Mouse (Mus musculus): ENCODE data around the gene Sash1. TPM values are rescaled to one million over a fixed set of nuclear protein-coding genes. Genes with fewer than 3 reads are reported as not detected.
A peak's percentile ranks its signal among the peaks of the same experiment; 100 is the strongest.

Sash1 gene
- total RNA-seq, 2 experiments from 2014 or later, result 38.4 to 39.8 TPM

GRCm38 (mm10) chr10:8765922-8766522 is 119.8 kb downstream of the Sash1 start:
- DNase-seq, result no peak
- intact Hi-C loops (cut with DNase I), result no loop called here

DNA sequence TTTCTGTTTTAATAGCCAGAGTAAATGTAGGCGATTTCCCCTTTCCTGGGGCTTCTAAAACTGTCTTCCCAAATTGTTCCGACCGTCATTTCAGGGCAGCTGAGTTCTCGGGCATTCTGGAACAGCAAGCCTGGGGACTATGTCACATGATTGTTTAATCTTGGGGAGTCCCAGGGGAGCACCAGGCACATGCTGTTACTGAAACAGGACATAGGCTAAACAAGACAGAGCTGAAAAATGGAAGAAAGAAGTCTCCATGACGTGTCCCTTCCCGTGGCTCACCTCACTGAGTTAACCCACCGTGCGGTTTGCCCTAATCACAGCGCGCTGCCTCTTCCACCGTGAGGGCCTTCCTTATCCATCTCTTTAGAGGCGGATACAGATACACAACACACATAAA is 123.1 kb downstream of the Sash1 start:
- intact Hi-C loops (cut with DNase I), result no loop called here
- peak in 1 of 2 experiments; percentile 39 for DNase-seq

GRCm38 (mm10) chr10:8762209-8762701 is 123.6 kb downstream of the Sash1 start:
- peak; percentile 51 to 64 for DNase-seq
- intact Hi-C loops (cut with DNase I), result no loop called here

DNA sequence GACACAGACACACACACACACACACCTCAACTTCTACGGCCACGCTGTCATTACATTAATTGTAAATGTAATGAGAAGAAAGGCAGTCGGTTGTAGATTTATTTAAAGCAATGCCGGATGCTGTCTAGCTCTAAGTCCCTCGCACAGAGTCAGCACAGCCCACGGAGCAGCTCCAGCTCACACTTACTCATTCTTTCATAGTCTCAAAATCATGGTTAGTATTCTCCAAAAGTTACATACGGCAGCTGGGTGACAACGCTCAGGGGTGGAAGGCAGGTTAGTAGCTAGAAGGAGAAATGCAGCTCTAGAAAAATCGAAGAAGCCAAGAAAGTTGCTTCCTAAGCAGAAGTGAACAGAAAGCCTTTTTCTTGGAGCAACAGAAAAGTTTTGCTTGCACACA is 124.2 kb downstream of the Sash1 start:
- no peak for DNase-seq

DNA sequence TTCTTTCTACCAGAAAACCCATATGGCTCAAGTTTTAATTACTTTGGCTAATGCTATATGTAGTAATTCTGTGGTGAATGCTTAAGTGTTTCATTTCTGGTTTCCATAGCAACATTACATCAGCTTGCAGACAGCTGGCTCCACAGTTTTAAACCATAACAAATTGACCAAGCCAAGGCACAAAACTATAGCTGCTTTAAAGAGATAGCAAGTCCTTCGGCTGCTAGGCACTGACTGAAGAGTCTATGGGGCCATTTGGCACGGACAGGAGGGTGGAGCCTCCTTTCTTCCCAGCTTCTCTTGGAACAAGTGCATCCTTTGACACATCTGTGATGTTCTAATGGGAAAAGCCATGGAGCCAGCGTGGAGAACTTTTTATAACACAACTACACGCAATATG is 125.3 kb downstream of the Sash1 start:
- peak; percentile 54 to 64 for DNase-seq
- intact Hi-C loops (cut with DNase I), result no loop called here

More for the DNA sequence above, 124.2 kb downstream of the Sash1 start:
- intact Hi-C loops (cut with DNase I), result no loop called here

DNA sequence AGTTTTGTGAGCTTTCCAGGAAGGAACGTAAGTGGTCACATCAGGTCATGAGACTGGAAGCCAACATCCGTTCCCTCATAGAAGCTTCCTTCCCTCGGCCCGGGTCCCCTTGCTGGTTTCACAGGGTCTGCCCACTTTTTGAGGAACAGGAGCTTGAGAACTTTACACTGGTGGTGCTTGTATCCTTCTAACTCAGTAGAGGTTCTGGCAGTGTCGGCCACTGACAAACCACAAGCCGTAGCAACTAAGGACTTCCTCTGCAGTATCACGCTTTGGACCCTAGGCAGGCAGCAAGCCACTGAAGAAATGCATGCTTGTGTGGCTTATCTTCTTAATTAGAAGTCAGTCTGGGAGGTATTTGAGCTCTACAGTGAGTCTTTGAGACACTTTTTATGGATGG is 126.6 kb downstream of the Sash1 start:
- intact Hi-C loops (cut with DNase I), result no loop called here
- peak; percentile 24 to 31 for DNase-seq

DNA sequence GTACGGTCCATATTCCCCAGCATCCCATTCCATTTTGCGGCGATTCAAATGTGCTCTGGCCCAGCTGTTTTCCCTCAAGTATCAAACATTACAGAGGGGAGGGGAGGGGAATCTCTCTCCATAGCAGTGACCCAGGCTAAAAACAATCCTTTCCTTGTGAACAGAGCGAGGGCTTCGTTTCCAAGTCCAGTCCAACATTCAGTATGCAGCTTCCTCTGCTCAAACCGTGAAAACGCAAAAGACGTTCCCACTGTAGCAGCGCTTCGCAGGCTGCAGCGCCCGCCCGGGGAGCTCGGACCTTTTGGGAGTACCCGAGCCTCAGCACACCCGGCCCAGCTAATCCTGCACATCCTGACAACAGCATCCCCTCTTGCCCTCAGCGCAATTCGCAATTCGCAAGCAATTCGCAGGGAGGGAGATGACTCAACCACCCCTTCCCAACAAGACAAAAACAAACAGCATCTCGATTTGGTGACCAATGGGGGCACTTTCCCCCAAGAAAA is 128.4 kb downstream of the Sash1 start:
- intact Hi-C loops (cut with DNase I), result no loop called here
- DNase-seq, result peak; percentile 40 to 43

DNA sequence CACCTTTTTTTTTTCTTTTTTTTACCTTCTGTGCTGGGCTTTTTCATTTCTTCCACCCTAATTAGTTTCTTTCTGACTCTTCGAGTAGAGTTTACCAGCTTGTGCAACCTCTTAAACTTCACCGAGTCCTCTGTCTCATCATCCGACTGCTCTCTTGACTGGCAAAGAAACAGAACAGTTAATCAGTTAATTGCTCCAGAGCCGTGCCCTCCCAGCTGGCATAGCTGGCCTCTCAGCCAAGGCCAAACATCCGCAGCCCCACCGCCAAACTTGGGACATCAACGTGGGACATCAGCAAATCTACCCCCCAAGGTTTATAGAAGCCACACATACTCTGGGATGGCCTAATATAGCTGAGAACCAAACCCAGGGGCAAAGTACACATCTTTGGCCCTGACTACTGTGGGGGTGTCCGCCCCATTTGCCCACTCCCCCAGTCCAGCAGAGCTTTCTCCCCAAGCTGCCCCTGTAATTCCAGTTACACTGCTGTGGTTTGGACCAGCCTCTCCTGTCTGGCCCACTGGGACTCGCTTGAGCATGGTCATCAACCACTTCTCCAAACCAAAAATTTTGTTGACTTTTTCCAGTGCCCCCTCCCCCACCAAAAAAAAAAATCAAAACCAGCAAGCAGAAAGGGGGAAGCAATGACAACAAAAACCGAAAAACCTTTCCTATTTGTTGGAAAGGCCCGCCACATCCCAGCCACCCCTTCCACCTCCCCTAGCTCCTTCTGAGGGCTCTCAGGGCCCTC is 129.1 kb downstream of the Sash1 start:
- DNase-seq, result peak; percentile 20 to 45
- intact Hi-C loops (cut with DNase I), result no loop called here

GRCm38 (mm10) chr10:8753377-8753776 is 132.5 kb downstream of the Sash1 start:
- no peak for DNase-seq

GRCm38 (mm10) chr10:8752436-8752835 is 133.4 kb downstream of the Sash1 start:
- DNase-seq, result peak; percentile 73 to 76

More at GRCm38 (mm10) chr10:8753377-8753776, 132.5 kb downstream of the Sash1 start:
- intact Hi-C loops (cut with DNase I), result no loop called here

GRCm38 (mm10) chr10:8749537-8749936 is 136.3 kb downstream of the Sash1 start:
- DNase-seq, result no peak
- intact Hi-C loops (cut with DNase I), result loop anchor here (5.0 to 10.0 kb wide), 2 partner anchors 323 to 925 kb away; partner anchors contain the start of gene Samd5

More at GRCm38 (mm10) chr10:8752436-8752835, 133.4 kb downstream of the Sash1 start:
- intact Hi-C loops (cut with DNase I), result no loop called here

DNA sequence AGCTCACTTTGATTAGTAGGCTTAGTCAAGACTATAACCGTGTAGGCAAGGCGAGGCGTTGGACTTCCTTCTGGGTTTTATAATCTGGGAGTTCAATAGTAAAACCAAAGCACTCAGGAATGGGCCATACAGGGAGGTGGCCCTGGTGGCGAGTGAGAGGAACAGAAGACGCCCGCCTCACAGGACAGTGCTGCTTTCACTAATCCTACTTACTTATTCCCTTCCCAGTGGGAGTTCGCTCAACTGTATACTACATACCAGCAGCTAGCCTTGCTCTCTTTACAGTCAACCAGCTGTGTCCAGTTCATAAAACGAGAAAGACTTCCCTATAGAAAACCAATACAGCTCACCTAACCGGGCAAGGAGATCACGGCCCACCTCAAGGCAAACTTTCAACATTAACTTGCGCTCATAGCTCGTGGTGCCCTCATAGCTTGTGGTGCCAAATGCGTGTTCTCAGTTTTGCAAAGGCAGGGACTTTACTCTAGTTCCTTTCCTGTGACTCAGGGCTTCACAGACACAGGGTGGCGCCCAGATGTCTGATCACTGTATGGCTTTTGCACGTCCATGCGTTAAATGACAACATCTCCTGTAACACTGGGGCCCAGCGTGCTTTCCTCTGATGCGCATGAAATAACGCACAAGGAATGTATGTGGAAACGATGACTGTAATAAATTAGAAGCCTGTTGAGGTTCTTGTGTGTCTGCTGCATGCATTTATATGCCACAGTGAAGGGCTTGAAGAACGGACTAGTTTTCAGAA is 138.2 kb downstream of the Sash1 start:
- intact Hi-C loops (cut with DNase I), result loop anchor here (5.0 to 10.0 kb wide), 2 partner anchors 325 to 927 kb away; partner anchors contain the start of gene Samd5
- DNase-seq, result no peak

DNA sequence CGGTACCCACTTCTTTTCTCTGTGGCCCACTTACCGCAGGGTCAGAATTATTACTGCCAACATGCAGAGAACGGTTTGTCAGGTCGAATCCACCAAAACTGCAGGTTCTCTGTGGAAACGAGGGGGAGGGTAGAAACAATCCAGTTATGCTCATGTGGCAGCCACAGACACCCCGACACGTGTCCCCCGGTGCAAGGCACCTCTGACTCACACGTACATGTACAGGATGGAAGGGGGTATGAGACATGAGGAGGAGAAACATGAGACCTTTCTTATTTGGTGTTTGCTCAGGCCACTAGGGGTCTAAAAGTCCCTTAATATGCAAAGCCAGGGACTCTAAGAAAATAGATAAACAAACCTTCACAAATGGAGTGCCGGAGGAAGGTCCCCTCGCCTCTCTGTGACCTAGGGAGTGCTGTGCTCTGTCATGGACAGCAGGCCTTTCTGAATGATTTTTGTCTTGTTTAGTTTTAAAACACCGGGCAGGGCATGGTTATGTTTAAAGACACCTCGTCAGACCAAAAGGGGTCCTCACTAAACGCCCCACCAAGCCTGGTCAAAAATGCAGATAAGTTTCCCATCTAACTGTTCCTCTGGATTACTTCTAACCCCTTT is 139.7 kb downstream of the Sash1 start:
- DNase-seq, result no peak
- intact Hi-C loops (cut with DNase I), result loop anchor here (5.0 to 10.0 kb wide), 2 partner anchors 326 to 929 kb away; partner anchors contain the start of gene Samd5

DNA sequence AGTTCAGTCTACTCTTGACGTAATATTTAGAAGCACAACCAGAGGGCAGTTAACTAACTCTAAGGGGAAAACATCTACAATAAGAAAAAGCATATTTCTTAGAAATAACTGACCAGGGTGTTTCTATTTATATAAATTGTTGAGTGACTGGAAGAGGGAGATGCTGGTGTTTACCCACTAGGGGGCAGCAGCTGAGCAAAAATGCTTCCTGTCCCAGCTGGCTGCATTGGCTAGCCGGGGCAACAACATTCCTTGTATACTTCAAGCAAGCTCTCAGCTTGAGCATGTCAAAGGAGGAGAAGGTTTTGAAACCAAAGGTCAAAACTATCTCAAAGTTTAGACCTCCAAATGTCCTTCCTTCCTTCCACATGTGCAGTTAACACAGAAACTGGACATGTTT is 143.0 kb downstream of the Sash1 start:
- intact Hi-C loops (cut with DNase I), result loop anchor here (2.0 to 10.0 kb wide), 4 partner anchors 52 to 932 kb away; partner anchors contain the start of gene Samd5

DNA sequence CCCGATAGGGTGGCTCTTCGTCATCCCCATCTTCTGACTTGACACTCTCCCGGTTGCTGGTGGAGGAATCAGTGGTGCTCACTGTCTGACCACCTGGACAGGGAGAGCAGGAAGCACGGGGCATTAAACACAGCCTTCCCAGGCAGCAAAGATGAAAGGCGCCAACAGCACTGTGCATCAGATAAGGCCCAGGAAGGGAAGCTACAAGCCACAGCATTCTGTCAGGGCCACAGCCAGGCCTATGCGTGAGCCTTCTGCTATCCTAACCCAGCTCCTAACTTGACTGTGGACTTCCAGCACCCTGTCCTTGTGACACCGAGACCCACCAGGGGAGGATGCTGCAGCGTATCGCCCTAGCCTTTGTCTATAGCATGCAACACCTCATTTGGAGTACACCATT is 144.4 kb downstream of the Sash1 start:
- DNase-seq, result no peak
- intact Hi-C loops (cut with DNase I), result loop anchor here (5.0 to 10.0 kb wide), 3 partner anchors 141 to 933 kb away; partner anchors contain the start of gene Samd5

More for the DNA sequence above, 143.0 kb downstream of the Sash1 start:
- peak; percentile 79 to 85 for DNase-seq

DNA sequence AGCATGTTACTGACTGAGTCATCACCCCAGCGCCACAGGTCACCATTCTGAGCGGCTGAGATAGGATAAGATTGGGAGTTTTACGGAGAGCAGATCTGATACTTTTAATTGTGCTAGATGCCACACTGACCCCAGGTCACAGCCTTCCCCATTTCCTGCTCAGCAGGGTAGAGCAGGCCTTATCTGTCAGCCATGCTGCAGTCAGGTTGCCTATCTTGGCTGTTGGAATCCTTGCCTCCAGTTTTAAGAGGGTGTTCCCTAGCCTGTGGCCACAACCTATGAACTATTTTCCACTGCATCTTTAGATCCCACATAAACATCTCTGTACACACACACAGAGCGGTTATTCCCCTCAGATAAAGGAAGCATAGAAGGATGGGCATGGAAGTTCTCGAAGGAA is 145.1 kb downstream of the Sash1 start:
- intact Hi-C loops (cut with DNase I), result loop anchor here (5.0 to 10.0 kb wide), 3 partner anchors 142 to 934 kb away; partner anchors contain the start of gene Samd5
- no peak for DNase-seq

GRCm38 (mm10) chr10:8729387-8730337 is 156.2 kb downstream of the Sash1 start:
- peak in 1 of 2 experiments; percentile 25 for DNase-seq

GRCm38 (mm10) chr10:8719345-8719744 is 166.5 kb downstream of the Sash1 start:
- no peak for DNase-seq
- intact Hi-C loops (cut with DNase I), result loop anchor here (5.0 kb wide), 1 partner anchor 477 kb away; no protein-coding TSS in a partner anchor

More at GRCm38 (mm10) chr10:8729387-8730337, 156.2 kb downstream of the Sash1 start:
- intact Hi-C loops (cut with DNase I), result no loop called here

All from heart, postnatal 14 days (tissue).